Mouse (Mus musculus) left cerebral cortex, adult 8-10 months (tissue): Measurements from ENCODE around the gene Myo6. TPM values are rescaled to one million over a fixed set of nuclear protein-coding genes. Genes with fewer than 3 reads are reported as not detected.
"Not testable (repeated sequence)": the region's sequence is repeated elsewhere in the genome, so short reads cannot be mapped to it uniquely, and the experiment has no call there.

Experiments
- DNase-seq, 2 experiments: peaks; one replicate each; pipeline ENCODE4 v3.0.0; 2022; ENCODE audit warnings: low spot score in 2 of 2
- total RNA-seq, 4 experiments: library from RNA; stranded (reverse); gene quantifications; 2 replicates each; pipeline ENCODE4 v1.2.4; 2022

The Myo6 gene
- total RNA-seq, 4 experiments from 2014 or later: 72.1 to 82.8 (median 74.8) TPM

DNA sequence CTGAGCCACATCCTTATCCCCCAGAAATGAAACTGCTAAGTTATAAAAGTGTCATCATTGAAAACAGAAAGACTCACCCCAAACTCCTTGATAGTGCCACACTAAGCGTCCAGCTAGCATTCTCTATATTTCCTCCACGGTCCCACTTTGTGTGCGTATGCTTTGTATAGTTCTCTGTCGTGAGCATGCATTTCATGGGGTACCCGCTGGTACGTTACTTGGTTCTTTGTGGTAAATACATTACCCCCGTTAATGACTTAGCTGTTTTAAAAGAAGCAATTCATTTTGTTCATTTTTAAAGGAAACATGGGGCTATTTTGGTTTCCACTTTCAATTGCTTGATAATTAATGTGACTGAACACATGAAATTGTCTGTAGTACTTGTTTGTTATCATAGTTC, 122.0 kb downstream of the Myo6 start:
- DNase-seq: no peak

DNA sequence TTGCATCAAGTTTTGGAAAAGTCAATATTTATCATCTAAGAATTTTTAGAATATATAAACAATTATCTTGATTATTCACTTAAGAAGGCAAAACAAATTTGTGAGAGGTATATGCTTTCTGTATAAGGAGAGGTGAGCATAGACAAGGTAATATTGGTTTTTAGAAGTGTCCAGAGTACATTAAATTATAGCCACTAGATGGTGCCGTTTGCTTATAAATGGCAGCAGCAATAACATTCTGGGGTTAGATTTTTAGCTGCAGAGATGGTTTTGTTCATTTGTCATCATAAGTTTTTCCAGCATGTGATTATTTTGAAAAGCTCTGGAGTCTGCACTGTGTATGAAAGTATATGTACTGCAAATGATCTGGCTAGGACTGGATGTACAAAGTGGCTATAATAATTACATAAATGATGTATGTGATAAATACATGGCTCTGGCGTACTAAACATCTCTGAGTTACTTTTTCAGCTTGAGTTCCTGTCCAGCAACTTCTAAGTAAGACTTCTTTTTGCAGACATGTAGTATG, 128.3 kb downstream of the Myo6 start:
- no peak for DNase-seq

DNA sequence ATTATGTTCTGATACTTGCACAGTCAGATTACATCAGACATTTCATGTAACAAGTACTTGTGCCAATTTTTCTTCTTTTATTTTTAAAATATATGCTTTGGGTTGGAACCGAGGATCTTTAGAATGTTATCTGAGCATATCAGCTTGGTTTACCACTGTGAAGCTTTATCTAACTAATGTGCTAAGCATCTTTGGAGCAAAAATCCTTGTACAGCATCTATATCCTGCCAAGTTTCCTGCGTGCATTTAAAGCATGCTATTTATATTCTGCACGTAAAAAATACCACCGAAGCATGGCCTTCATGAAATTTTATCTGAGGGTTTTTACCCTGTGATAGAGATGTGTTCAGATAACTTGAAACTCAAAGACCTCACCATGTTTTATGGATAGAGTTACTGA, 131.3 kb downstream of the Myo6 start:
- no peak for DNase-seq

DNA sequence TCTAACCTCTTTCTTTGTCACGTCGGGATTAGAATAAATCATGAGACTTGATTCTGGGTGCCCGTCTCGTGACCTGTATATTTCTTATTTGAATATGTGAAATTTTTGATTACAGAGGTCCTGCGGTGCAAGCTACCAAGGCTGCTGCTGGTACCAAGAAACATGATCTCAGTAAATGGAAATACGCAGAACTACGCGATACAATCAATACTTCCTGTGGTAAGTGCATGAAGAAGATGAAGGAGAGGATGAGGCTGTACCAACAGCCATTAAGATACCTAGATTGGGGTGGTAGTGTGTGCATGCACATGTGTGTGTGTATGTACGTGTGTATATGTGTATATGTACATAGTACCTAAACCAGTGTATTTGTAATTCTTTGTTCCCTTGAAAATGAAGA, 134.2 kb downstream of the Myo6 start:
- no peak for DNase-seq

DNA sequence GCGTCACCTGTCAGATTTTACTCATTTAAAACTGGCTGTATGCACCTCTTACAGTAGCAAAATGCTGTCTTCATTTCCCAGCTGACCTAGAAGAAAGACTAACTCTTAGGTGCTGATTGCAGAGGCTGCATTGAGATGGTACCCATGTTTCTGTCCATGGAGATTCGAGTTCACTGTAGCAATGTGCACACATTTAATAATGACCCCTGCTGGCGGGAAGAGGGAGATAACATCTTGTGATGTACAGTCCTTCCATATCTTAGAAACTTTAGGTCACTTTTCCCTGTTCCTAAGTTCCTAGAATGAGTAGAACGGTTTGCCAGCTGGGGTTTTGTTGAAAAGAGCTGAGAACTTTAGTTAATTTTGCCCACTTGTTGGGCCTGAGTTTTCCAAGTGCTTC, 138.7 kb downstream of the Myo6 start:
- DNase-seq: no peak

DNA sequence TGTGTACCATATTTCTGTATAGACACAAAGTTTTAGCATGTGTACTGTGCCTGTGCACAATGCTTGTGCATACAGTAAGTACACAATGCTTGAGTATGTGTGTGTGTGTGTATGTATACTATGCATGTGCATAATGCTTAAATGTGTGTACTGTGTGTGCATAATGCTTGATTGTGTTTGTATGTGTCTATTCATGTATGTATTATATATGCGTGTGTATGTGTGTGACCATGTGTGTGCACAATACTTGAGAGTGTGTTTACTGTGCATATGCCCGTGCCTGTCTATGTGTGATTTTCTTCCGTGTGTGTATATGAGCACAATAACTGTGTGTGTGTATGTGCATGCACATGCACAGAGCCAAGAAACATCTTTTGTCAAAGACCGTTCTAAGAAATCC, 141.6 kb downstream of the Myo6 start:
- no peak for DNase-seq

DNA sequence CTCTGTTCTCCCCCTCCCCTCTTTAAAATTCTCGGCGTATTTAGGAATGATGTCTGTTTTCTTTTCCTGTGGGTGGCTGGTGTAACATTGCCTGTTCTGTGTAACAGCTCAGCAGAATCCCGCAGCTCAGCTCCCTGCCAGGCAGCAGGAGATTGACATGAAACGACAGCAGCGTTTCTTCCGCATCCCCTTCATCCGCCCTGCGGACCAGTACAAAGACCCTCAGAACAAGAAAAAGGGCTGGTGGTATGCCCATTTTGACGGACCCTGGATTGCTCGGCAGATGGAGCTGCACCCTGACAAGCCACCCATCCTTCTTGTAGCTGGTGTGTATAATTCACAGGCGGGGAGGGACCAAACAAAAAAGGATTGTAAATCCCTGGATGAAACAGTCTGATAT, 142.0 kb downstream of the Myo6 start:
- DNase-seq: no peak

DNA sequence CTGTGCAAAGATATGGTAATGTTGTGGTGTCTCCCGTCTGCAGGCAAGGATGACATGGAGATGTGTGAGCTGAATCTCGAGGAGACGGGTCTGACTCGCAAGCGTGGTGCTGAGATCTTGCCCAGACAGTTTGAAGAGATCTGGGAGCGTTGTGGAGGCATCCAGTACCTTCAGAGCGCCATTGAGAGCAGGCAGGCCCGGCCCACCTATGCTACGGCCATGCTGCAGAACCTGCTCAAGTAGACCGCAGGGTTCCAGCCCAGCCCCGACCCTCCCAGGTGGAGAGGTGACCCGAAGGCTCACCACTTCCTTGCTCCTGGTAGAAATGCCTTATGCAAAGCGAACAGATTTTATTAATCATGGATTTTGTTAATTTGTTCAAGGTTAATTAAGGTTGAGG, 142.8 kb downstream of the Myo6 start:
- no peak for DNase-seq

DNA sequence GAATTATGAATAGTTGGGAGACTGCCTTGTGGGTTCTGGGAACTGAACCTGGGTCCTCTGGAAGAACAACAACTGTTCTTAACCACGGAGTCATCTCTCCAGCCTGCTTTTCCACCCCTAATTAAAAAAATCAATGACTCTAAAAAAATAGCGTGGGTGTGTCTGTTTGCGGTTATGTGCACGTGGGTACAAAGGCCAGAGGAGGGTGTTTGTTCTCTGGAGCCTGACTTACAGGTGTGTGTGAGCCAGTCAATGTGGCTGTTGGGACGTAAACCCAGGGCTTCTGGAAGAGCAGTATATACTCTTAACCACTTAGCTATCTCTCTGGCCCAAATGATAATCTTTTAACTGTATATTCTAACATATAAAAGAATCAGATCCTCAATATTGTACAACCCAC, 148.8 kb downstream of the Myo6 start:
- DNase-seq: no peak

DNA sequence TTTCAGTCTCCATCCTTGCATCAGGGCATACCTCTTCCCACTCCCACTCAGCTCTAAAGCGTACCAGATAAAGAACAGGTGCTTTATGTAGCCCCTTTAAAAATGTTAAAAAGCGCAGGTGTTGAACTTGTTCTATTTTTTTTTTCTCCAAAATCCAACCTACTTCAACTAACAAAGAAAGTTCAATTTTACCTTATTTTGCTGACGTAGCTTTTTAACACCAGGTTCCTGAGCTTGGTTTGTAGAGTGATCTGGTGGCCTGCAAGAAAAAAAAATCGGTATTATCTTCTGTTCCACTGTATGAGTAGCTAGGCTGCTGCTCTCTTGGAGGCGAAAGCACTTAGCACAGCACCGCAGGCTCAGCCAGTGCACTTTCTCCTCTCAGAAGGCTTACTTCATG, 151.1 kb downstream of the Myo6 start:
- DNase-seq: no peak

DNA sequence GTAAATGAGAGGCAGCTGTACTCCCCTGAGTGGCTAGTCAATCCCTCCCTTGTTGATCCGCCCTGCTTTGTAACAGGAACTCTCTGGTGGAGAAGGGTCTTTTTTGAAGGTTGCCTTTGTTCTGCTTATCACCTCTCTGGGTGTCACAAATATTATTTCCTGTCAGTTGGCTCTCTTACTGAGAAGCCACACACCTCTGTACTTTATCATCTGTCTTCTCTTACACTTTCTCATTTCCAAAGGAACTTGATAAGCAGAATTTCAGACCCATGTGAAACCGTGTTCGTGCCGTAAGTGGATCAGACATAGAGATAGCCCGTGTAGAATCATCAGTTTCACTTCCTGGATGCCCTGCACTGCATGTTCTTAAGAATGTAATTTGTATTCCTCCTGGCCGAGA, 153.2 kb downstream of the Myo6 start:
- DNase-seq: no peak

DNA sequence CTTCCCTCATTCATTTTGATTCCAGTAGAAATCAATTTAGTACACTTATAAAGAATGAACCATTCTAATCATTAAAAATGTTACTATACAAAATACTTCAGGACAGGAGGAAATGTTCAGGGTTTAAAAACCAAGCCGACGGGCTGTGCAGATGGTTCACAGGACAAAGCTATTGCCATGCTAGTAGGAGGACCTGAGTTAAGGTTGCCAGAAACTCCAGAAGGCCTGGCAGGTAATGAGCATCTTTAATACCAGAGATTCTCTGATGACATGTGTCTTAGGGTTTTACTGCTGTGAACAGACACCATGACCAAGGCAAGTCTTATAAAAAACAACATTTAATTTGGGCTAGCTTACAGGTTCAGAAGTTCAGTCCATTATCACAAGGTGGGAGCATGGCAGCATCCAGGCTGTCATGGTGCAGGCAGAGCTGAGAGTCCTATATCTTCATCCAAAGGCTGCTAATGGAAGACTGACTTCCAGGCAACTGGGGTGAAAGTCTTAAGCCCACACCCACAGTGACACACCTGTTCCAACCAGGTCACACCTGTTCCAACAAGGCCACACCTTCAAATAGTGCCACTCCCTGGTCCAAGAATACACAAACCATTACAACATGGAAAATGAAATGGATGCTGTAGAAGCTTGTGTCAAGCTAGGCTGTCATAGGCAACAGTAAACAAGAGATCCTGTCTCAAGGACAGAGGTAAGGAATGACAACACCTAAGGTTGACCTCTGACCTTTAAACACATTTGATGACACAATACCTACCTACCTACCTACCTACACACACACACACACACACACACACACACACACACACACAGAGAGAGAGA, 156.4 kb downstream of the Myo6 start:
- DNase-seq: not testable (repeated sequence)

DNA sequence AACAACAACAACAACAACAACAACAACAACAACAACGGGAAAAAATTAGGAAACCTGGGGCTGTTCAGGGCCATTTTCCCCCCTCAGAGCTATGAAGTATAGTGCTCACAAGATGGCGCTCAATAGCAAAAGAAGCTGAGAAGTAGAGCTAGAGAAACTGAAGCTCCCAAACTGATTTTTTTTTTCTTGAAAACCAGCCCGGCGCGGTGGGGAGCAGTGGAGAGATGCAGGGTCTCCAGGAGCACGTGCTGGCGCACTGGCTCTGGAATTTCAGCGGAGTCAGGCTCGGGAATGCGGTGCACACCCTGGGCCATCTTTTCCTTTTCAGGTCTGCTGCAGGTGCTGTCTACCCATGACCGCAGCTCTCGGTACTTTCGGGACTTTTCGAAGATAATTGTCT, 167.3 kb downstream of the Myo6 start:
- peak in 1 of 2 experiments; percentile 40 for DNase-seq

DNA sequence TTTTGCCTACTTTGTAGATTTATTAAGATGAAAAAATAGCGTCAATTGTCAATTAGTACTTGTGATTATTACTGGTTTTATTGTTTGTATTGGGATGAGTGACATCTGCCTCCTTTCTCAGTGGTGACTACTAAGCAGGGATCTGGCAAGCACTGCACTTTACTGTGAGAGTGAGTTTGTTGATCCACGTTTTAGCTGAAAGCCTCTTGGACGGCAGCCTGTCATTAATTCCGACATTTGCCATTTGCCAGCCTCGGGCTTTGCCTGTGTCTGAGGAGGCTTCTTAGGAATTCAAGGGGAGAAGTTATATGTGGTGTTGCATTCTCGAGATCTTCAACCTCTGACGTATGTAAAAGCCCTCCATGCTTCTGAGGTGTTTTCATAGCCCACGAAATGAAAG, 168.6 kb downstream of the Myo6 start:
- DNase-seq: no peak

DNA sequence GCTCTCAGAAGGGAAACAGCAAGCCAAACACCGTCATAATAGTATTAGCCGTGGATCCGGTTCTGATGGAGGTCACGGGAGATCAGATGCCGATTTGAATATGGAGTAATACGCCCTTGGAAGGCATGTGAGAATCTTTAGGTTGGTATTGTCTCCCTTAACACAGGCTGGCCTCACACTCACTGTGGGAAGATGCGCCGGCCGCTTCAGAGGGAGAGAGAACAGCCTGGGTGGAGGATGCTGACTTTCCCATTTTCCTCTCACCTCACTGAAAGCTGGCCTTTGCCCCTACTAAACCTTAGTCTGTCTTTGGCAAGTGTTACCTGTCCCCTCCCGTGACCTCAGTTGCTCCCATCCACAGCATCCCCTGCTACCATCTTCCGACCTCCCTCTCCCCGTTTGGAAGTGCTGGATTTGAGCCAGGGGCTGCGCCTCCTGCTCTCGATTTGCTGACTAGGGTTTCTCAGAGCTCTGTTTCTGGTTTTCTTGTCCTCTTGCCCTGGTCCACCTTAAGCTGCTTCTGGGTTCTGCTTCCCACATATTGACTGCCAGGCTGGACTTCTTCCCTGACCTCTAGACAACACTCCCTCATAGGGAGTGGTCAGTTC, 169.3 kb downstream of the Myo6 start:
- DNase-seq: no peak

DNA sequence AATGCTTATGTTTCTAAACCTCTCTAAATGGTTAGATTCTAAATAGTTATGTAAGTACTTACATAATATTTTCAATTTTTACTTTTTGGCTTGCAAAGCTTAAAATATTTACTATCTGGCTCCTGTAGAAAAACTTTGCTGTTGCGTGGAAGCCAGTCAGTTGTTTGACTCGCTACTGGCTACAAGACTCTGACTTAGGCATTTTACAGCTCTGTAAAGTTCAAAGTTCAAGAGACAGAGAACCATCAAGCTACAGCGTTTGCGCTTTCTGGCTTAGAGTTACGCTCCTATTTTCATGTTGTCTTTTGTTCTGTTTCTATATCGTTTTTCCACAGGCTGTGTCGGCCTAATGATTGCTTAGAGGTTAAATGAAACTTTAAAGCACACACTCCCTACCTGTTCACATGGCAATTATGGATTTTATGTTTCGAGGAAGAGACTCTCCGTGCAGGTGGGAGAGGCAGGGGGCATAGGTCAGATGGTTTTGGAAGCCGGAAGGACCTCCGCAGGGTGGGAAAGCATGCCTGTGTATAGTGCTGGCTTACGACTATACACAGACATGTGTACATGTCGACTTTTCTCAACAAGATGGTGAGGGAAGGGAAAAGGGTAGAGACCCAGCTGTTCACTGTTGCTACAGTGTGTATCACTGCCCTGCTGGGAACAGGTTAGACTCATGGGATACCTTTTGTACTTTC, 171.0 kb downstream of the Myo6 start:
- no peak for DNase-seq

DNA sequence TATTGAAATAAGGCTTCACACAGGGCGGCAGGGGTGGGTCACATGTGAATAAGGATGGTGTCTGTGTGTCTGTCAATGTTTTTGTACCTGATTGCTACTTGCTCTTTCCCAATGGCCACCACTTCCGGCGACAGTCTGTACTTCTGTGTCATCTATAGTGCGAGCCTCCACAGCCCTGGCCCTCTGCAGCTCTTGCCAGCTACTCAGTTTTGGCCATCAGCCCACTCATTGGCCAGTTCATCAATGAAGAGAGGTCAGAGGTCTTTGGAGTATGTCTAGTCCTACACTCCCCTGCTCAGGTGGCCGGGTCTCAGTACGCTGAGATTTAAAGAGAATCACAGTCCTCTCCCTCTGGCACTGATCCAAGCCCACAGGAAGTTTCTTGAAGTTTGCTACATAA, 173.2 kb downstream of the Myo6 start:
- no peak for DNase-seq

DNA sequence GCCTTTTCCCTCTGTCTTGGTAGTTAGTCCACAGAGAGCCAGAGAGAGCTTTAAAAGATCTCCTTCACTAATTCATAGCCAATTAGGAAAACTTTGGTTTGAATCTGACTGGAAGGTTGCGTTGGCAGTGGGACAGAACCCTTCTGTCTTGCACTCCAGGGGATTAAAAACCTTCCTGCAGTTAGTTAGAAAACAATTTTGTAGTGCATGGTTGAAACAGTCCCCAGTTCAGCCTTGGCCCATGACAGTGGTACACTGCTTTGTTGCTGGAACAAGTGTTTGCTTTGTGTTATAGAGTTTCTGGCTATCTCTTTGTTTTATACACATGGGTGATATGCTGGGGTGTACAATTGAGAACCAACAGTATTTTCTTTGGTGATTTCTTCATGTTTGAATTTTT, 176.1 kb downstream of the Myo6 start:
- DNase-seq: no peak

DNA sequence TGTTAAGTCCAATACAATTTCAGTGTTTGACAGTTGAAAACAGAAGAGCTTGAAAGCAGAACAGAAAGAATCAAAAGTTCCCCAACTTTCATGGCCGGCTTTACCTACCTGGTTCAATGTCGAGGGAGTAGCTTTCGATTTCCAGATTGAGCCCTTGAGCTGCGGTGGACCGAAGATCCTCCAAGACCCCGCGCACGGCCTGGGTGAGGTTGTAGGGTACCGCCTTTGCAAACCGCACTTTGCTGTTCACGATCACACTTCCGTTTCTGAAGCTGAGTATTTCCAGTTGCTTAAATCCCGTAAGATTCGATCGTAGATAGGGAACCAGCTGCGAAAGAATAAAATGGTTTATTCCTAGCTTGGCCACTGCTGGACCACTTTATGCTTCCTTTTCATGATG, 176.9 kb downstream of the Myo6 start:
- DNase-seq: no peak

DNA sequence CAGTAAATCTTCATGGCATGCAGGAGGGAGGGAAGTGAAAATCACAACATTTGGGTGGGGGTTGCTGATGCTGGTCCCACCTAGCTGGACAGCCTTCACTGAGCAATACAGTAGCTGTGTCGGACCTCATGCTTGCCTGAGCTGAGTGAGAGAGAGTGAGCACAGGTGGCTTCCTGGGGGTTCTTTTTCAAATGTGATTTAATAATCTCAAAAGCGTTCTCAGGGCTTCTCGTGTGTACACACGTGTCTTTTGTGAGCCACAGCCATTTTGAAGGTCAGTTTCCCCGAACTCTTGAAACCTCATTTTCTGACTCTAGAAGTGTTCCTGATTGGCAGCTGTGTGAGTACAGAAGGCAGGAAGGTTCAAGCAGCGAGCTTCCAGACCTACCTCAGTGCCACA, 177.7 kb downstream of the Myo6 start:
- no peak for DNase-seq

DNA sequence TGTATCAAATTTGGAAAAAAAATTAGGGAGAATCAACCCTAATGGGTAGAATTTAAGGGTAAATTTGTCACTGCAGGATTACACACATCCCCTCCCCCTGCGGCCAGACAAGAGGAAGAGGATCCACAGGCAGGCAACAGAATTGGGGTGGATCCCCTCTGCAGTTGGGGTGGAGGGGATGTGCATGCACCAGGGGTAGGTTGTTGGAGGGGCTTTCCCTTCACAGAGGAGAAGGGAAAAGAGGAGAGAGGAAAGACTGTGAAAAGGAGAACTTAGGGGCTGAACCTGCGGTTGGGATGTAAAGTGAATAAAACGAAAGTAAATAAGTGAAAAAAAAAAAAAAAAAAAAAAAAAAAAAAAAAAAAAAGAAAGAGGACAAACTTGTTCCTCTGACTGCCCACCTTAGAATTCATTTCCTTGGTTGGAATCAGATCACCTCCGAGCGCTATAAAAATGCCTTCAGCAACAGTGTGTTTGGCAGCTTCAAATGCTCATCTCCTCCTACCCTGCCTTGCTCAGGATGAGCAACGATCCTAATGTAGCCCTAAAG, 179.7 kb downstream of the Myo6 start:
- no peak for DNase-seq

DNA sequence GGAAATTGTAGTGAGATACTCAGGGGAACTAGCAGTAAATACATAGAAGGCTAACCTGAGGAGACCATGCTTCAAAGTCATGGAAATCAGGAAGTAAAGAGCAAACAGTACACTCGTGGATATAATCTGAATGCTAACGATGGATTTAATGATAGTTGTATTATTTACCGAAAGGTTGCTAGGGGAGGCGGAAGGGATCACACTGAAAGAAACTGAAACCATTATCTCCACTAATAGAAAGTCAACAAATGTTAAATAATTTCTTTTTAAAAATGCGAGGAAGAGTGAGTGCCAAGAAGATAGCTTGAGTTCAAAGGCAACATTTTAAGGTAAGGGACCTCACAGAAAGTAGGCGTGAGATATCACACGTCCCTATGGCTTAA, 186.5 kb downstream of the Myo6 start:
- DNase-seq: no peak
